Mouse (Mus musculus) heart, embryonic 15.5 days (tissue): ENCODE measurements around the gene Dennd6b. TPM values are rescaled to one million over a fixed set of nuclear protein-coding genes. Genes with fewer than 3 reads are reported as not detected.

Source experiments
- ATAC-seq: fragments of 200-750 bp; cut with Nextera tagmentation; replicated peaks from 2 replicates; pipeline ENCODE4 v1.8.0; 2017; ENCODE audit warnings: low read depth, moderate TSS enrichment; ENCODE audit not compliant: insufficient number of reproducible peaks, insufficient read depth, low FRiP score
- H3K27ac ChIP-seq: fragments of 300-500 bp; sonication (generic); 2 replicates; pipeline ENCODE4 v1.5.1; 2015; ENCODE audit warnings: mild to moderate bottlenecking, inconsistent platforms
- H3K27me3 ChIP-seq: fragments of 300-500 bp; sonication (generic); 2 replicates; pipeline ENCODE4 v1.6.1; 2015; ENCODE audit warnings: inconsistent platforms
- H3K36me3 ChIP-seq: fragments of 300-500 bp; sonication (generic); 2 replicates; pipeline ENCODE4 v1.6.1; 2015; ENCODE audit warnings: mild to moderate bottlenecking, inconsistent platforms
- H3K4me1 ChIP-seq: fragments of 300-500 bp; sonication (generic); replicated peaks from 2 replicates; pipeline ENCODE4 v1.6.1; 2015; ENCODE audit warnings: inconsistent platforms
- H3K4me2 ChIP-seq: fragments of 300-500 bp; sonication (generic); 2 replicates; pipeline ENCODE4 v1.6.1; 2015; ENCODE audit warnings: inconsistent platforms, mild to moderate bottlenecking, moderate library complexity
- H3K4me3 ChIP-seq: fragments of 300-500 bp; sonication (generic); 2 replicates; pipeline ENCODE4 v1.5.1; 2015; ENCODE audit warnings: mild to moderate bottlenecking, inconsistent platforms
- H3K9ac ChIP-seq: fragments of 300-500 bp; sonication (generic); 2 replicates; pipeline ENCODE4 v1.6.1; 2015; ENCODE audit warnings: mild to moderate bottlenecking, inconsistent platforms
- H3K9me3 ChIP-seq: fragments of 300-500 bp; sonication (generic); replicated peaks from 2 replicates; pipeline ENCODE4 v1.6.1; 2016; ENCODE audit warnings: inconsistent platforms
- WGBS: fragments of 180-500 bp; shearing (Covaris S2); methylation state at CpG from one replicate; pipeline ENCODE4 v1.1.7; 2015; ENCODE audit warnings: mixed read lengths; 5-methylcytosine and 5-hydroxymethylcytosine counted together
- polyA plus RNA-seq: library from polyadenylated mRNA; unstranded; fragments of >200 nt; fragmentation: Nextera tagmentation; extraction: Ambion mirVana; gene quantifications from 2 replicates; pipeline ENCODE4 v1.2.1, GENCODE M21; 2015

The Dennd6b gene
- polyA plus RNA-seq, 1 experiment from 2014 or later, result 15.3 TPM

DNA sequence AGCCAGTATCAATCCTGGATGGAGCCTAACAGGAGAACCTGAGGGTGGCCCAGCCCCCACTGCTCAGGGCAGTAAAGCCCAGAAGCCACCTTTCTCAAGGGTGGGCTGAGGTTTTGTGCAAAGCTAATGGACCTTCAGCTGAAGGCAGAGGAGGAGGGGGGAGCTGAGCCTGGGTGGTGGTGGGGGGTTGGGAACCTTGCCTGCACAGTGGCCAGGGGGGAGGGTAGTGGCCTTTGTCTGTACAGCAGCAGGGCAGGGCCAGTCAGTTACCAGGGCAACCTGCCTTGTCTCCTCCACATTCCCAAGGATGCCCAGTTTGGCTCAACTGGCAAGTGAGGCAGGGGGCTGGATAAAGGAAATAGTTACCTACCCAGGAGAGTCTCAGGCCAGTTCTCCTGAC is 44.0 kb downstream of the Dennd6b start:
- Histone ChIP-seq H3K27ac (no peak overlapping the region), H3K4me3 (no peak overlapping the region), H3K4me1 (peaks cover 23% of the 10 kb centered on the region), H3K4me2 (no peak overlapping the region), H3K36me3 (peaks cover 36% of the 10 kb centered on the region), H3K9me3 (no peaks in the 10 kb centered on the region), H3K27me3 (peaks cover 27% of the 10 kb centered on the region), H3K9ac (no peak overlapping the region)
- no peak for ATAC-seq

DNA sequence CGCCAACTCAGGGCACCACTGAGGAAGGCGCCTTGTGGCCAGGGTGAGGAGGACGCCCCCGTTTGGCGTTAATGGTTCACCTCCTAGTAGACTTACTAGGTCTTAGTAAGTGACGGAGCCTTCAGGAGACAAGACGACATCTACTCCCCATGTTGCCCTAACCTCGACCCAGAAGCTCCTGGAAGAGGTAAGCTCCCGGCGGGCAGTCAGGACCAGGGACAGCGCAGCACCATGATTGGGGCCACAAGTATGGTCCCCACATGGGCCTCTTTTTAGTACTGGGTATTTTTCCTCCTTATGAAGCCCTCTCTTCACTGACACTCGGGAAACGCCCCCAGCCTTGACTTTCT is 46.3 kb downstream of the Dennd6b start:
- WGBS, result 3% methylated on average over 13 of the region's 13 CpGs
- Histone ChIP-seq H3K9ac (no peak overlapping the region), H3K36me3 (peaks cover 13% of the 10 kb centered on the region), H3K27me3 (peaks cover 50% of the 10 kb centered on the region), H3K9me3 (no peaks in the 10 kb centered on the region), H3K4me1 (peaks cover 37% of the 10 kb centered on the region), H3K27ac (no peak overlapping the region), H3K4me3 (peak overlapping the region; percentile 75), H3K4me2 (peak overlapping the region; percentile 97)
- no peak for ATAC-seq

- peak; percentile 56 for ATAC-seq
- under 1% methylated on average over 45 of the region's 61 CpGs for WGBS
Observed at GRCm38 (mm10) chr15:89149271-89150040, 46.8 kb downstream of the Dennd6b start, which contains the start of gene Mapk11. Gene Mapk11 (minus strand): TSS chr15:89149628.

GRCm38 (mm10) chr15:89148496-89149270 is 47.6 kb downstream of the Dennd6b start:
- Histone ChIP-seq H3K9me3 (no peaks in the 10 kb centered on the region), H3K27ac (no peak overlapping the region; the same call in 1 of the 2 replicates)
- 5% methylated on average over 25 of the region's 25 CpGs for WGBS

More at GRCm38 (mm10) chr15:89149271-89150040, 46.8 kb downstream of the Dennd6b start, which contains the start of gene Mapk11:
- H3K27me3 ChIP-seq, result peaks cover 55% of the 10 kb centered on the region
- H3K36me3 ChIP-seq, result peaks cover 9% of the 10 kb centered on the region; the same call in 1 of the 2 replicates
- peak within 1 kb of the TSS; percentile 97 for H3K4me2 ChIP-seq
- H3K4me3 ChIP-seq, result peak within 1 kb of the TSS; percentile 75
- H3K9ac ChIP-seq, result peak within 1 kb of the TSS; percentile 64
- no peaks in the 10 kb centered on the region for H3K9me3 ChIP-seq
- no peak within 1 kb of the TSS; the same call in 1 of the 2 replicates for H3K27ac ChIP-seq
- H3K4me1 ChIP-seq, result peaks cover 37% of the 10 kb centered on the region

GRCm38 (mm10) chr15:89147895-89148294 is 48.4 kb downstream of the Dennd6b start:
- H3K27ac ChIP-seq, result no peak overlapping the region
- no peaks in the 10 kb centered on the region for H3K36me3 ChIP-seq
- peaks cover 37% of the 10 kb centered on the region for H3K4me1 ChIP-seq
- H3K4me3 ChIP-seq, result peak overlapping the region; percentile 75; the same call in 1 of the 2 replicates
- no peak for ATAC-seq
- peaks cover 67% of the 10 kb centered on the region for H3K27me3 ChIP-seq
- WGBS, result 69% methylated on average over 4 of the region's 4 CpGs
- no peak overlapping the region for H3K4me2 ChIP-seq
- no peak overlapping the region for H3K9ac ChIP-seq
- no peaks in the 10 kb centered on the region for H3K9me3 ChIP-seq

More at GRCm38 (mm10) chr15:89148496-89149270, 47.6 kb downstream of the Dennd6b start:
- Histone ChIP-seq H3K9ac (peak overlapping the region; percentile 64), H3K4me2 (peak overlapping the region; percentile 97), H3K4me3 (peak overlapping the region; percentile 75), H3K27me3 (peaks cover 63% of the 10 kb centered on the region), H3K36me3 (peaks cover 1% of the 10 kb centered on the region; the same call in 1 of the 2 replicates), H3K4me1 (peaks cover 37% of the 10 kb centered on the region)
- ATAC-seq, result no peak

DNA sequence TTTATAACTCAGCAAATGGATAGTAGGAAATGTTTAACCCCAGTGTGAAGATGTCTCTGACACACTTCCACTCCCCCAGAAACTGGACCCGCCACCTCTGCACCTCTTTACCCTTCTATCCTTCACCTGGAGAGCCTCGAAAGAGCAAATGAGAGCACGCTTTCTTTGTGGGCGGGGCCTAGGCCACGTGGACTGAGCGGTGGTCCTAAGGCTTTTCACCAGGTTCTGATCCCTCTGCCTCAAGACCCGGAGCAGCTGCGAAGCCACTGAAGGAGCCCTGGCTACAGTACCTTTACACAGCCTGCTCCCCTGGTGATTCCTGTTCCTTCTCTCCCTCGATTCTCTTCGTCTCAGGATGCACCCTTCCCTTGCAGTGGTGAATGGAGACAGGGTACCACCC is 48.8 kb downstream of the Dennd6b start:
- H3K27me3 ChIP-seq, result peaks cover 70% of the 10 kb centered on the region
- no peaks in the 10 kb centered on the region for H3K36me3 ChIP-seq
- 22% methylated on average over 10 of the region's 10 CpGs for WGBS
- peaks cover 37% of the 10 kb centered on the region for H3K4me1 ChIP-seq
- H3K27ac ChIP-seq, result no peak overlapping the region
- H3K9ac ChIP-seq, result no peak overlapping the region
- H3K4me3 ChIP-seq, result 0 out of 2 replicates have a peak overlapping the region, but pooled peaks have one; percentile 3
- H3K9me3 ChIP-seq, result no peaks in the 10 kb centered on the region
- ATAC-seq, result no peak
- 0 out of 2 replicates have a peak overlapping the region, but pooled peaks have one; percentile 51 for H3K4me2 ChIP-seq

DNA sequence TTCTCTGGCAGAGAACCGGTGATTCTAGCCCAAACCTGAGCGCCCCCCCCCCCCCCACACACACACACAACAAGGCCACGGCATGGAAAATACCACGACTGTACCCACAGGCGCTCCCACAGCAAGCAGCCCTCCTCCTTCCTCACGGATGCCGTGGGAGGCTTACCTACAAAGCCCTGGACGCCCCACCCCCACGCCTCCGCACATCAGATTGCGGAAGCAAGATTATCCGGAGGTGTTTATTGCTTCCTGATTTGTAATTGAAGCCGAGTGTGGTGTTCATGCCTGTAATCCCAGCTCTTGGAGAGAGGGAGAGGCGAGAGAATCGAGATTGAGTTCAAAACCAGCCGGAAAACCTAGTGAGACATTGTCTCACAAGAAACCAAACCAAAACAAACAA is 49.3 kb downstream of the Dennd6b start:
- 10% methylated on average over 16 of the region's 16 CpGs for WGBS
- Histone ChIP-seq H3K36me3 (no peaks in the 10 kb centered on the region), H3K4me1 (peaks cover 37% of the 10 kb centered on the region), H3K9ac (no peak overlapping the region), H3K27me3 (peaks cover 74% of the 10 kb centered on the region), H3K9me3 (no peaks in the 10 kb centered on the region), H3K27ac (no peak overlapping the region), H3K4me2 (peak overlapping the region; percentile 51), H3K4me3 (peak overlapping the region; percentile 30)
- ATAC-seq, result no peak

GRCm38 (mm10) chr15:89146537-89146936 is 49.8 kb downstream of the Dennd6b start:
- Histone ChIP-seq H3K9ac (no peak overlapping the region), H3K4me3 (peak overlapping the region; percentile 30), H3K4me2 (peak overlapping the region; percentile 51), H3K27ac (no peak overlapping the region), H3K9me3 (no peaks in the 10 kb centered on the region), H3K27me3 (peaks cover 79% of the 10 kb centered on the region), H3K4me1 (peaks cover 38% of the 10 kb centered on the region), H3K36me3 (no peaks in the 10 kb centered on the region)
- 0 out of 2 replicates have a peak, but pooled peaks have one; percentile 8 for ATAC-seq
- WGBS, result 2% methylated on average over 27 of the region's 27 CpGs

DNA sequence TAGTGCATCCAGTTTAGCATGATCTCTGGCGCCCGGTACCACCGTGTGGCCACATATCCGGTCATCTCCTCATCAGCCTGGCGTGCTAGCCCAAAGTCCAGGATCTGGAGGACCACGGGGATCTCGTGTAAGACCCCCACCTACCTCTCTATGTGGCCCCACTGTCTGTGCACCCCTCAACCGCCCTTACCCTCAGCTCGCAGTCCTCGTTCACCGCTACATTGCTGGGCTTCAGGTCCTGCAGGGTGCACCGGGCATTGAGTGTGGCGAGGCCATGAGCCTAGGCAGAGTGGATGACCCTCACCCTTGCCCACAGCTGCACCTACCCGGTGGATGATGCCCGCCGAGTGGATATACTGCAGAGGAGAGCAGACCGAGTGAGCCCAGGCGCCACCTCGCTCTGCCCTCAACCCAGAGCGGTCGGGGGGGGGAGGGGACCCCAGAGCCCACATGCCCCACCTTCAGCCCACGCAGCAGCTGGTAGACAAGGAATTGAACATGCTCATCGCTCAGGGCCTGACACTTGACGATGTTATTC is 50.4 kb downstream of the Dennd6b start:
- Histone ChIP-seq H3K9ac (no peak overlapping the region), H3K27ac (no peak overlapping the region), H3K4me2 (peak overlapping the region; percentile 51), H3K4me3 (no peak overlapping the region), H3K36me3 (no peaks in the 10 kb centered on the region), H3K4me1 (peaks cover 44% of the 10 kb centered on the region), H3K27me3 (peaks cover 86% of the 10 kb centered on the region), H3K9me3 (no peaks in the 10 kb centered on the region)
- 66% methylated on average over 24 of the region's 24 CpGs for WGBS
- ATAC-seq, result no peak

DNA sequence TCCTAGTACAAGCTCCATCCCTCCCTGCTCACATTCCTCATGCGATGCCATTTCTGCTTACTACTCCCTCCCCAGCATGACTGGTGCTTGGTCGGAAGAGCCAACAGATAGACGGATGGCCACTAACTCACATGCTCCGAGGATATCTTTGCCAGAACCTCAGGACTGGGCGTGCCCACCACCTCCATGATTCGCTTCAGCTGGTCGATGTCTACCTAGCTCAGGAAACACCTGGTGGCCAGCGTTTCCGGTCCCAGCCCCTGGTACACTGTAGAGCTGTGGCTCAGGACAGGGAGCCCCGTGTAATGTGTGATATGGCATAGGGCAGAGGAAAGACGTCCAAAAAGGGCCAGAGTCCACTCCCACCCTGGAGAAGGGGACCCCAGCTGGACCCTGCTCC is 51.3 kb downstream of the Dennd6b start:
- peaks cover 50% of the 10 kb centered on the region for H3K4me1 ChIP-seq
- no peaks in the 10 kb centered on the region for H3K9me3 ChIP-seq
- no peak overlapping the region for H3K4me2 ChIP-seq
- no peak overlapping the region for H3K27ac ChIP-seq
- no peaks in the 10 kb centered on the region for H3K36me3 ChIP-seq
- peaks cover 94% of the 10 kb centered on the region for H3K27me3 ChIP-seq
- no peak overlapping the region for H3K9ac ChIP-seq
- ATAC-seq, result no peak
- no peak overlapping the region for H3K4me3 ChIP-seq
- 79% methylated on average over 11 of the region's 11 CpGs for WGBS

- no peak overlapping the region for H3K27ac ChIP-seq
- peaks cover 41% of the 10 kb centered on the region for H3K4me1 ChIP-seq
- H3K4me3 ChIP-seq, result no peak overlapping the region
- H3K4me2 ChIP-seq, result no peak overlapping the region
- ATAC-seq, result no peak
- peaks cover 85% of the 10 kb centered on the region for H3K27me3 ChIP-seq
- WGBS, result 64% methylated on average over 2 of the region's 2 CpGs
- no peaks in the 10 kb centered on the region for H3K9me3 ChIP-seq
- H3K9ac ChIP-seq, result no peak overlapping the region
- no peaks in the 10 kb centered on the region for H3K36me3 ChIP-seq
Observed at GRCm38 (mm10) chr15:89143134-89143533, 53.2 kb downstream of the Dennd6b start.
